Mouse (Mus musculus) embryonic facial prominence, embryonic 11.5 days (tissue): ENCODE measurements around the gene Krt77. TPM values are rescaled to one million over a fixed set of nuclear protein-coding genes. Genes with fewer than 3 reads are reported as not detected.

ENCODE experiments used
- ATAC-seq: fragments of 200-750 bp; cut with Nextera tagmentation; replicated peaks from 2 replicates; pipeline ENCODE4 v1.8.0; 2017; ENCODE audit warnings: low read depth; ENCODE audit not compliant: insufficient number of reproducible peaks, low FRiP score, low TSS enrichment
- DNase-seq: peaks from one replicate; pipeline ENCODE4 v3.0.0-alpha.2; 2015; ENCODE audit warnings: low spot score
- H3K27ac ChIP-seq: fragments of 300-500 bp; sonication (generic); replicated peaks from 2 replicates; pipeline ENCODE4 v1.5.1; 2014; ENCODE audit warnings: mild to moderate bottlenecking, low read depth, low read length, control low read depth
- H3K27me3 ChIP-seq: fragments of 300-500 bp; sonication (generic); 2 replicates; pipeline ENCODE4 v1.6.1; 2014; ENCODE audit warnings: mild to moderate bottlenecking, low read length, moderate library complexity, mixed read lengths; ENCODE audit not compliant: control insufficient read depth, insufficient read depth
- H3K36me3 ChIP-seq: fragments of 300-500 bp; sonication (generic); replicated peaks from 2 replicates; pipeline ENCODE4 v1.6.1; 2014; ENCODE audit warnings: low read depth, mild to moderate bottlenecking, low read length, moderate library complexity, mixed read lengths; ENCODE audit not compliant: control insufficient read depth, insufficient read depth
- H3K4me1 ChIP-seq: fragments of 300-500 bp; sonication (generic); 2 replicates; pipeline ENCODE4 v1.6.1; 2014; ENCODE audit warnings: low read length, mixed read lengths; ENCODE audit not compliant: control insufficient read depth, insufficient read depth
- H3K4me2 ChIP-seq: fragments of 300-500 bp; sonication (generic); 2 replicates; pipeline ENCODE4 v1.6.1; 2014; ENCODE audit warnings: low read depth, mild to moderate bottlenecking, control low read depth, low read length, moderate library complexity
- H3K4me3 ChIP-seq: fragments of 300-500 bp; sonication (generic); 2 replicates; pipeline ENCODE4 v1.5.1; 2014; ENCODE audit warnings: low read depth, low read length, control low read depth
- H3K9ac ChIP-seq: fragments of 300-500 bp; sonication (generic); replicated peaks from 2 replicates; pipeline ENCODE4 v1.6.1; 2014; ENCODE audit warnings: mild to moderate bottlenecking, control low read depth, low read length
- H3K9me3 ChIP-seq: fragments of 300-500 bp; sonication (generic); replicated peaks from 2 replicates; pipeline ENCODE4 v1.6.1; 2016; ENCODE audit warnings: mild to moderate bottlenecking, low read length, inconsistent platforms, mixed read lengths; ENCODE audit not compliant: control insufficient read depth
- WGBS: fragments of 180-500 bp; shearing (Covaris S2); extraction: QIAGEN DNeasy Blood & Tissue Kit; methylation state at CpG from one replicate; pipeline ENCODE4 v1.1.7; 2014; 5-methylcytosine and 5-hydroxymethylcytosine counted together
- polyA plus RNA-seq: library from polyadenylated mRNA; unstranded; fragments of >200 nt; fragmentation: Nextera tagmentation; extraction: Ambion mirVana; gene quantifications from 2 replicates; pipeline ENCODE4 v1.2.1, GENCODE M21; 2014

The Krt77 gene
- polyA plus RNA-seq, 1 experiment from 2014 or later: not detected

- Histone ChIP-seq H3K36me3 (no peaks in the 10 kb centered on the region), H3K9ac (no peak overlapping the region), H3K9me3 (no peaks in the 10 kb centered on the region), H3K27me3 (peaks cover 4% of the 10 kb centered on the region), H3K4me1 (no peaks in the 10 kb centered on the region), H3K27ac (no peak overlapping the region), H3K4me2 (no peak overlapping the region), H3K4me3 (no peak overlapping the region)
- peak; percentile 9 for DNase-seq
- 12% methylated on average over 5 of the region's 5 CpGs for WGBS
- ATAC-seq: no peak
These were observed 15.2 kb downstream of the Krt77 start for GRCm38 (mm10) chr15:101854294-101854693.

GRCm38 (mm10) chr15:101852571-101852970 is 16.9 kb downstream of the Krt77 start:
- no peaks in the 10 kb centered on the region for H3K36me3 ChIP-seq
- no peaks in the 10 kb centered on the region for H3K4me1 ChIP-seq
- ATAC-seq: no peak
- no peaks in the 10 kb centered on the region for H3K27me3 ChIP-seq
- no peaks in the 10 kb centered on the region for H3K9me3 ChIP-seq
- DNase-seq: no peak
- 41% methylated on average over 5 of the region's 5 CpGs for WGBS
- H3K9ac ChIP-seq: no peak overlapping the region
- H3K4me3 ChIP-seq: no peak overlapping the region
- H3K4me2 ChIP-seq: no peak overlapping the region
- H3K27ac ChIP-seq: no peak overlapping the region

DNA sequence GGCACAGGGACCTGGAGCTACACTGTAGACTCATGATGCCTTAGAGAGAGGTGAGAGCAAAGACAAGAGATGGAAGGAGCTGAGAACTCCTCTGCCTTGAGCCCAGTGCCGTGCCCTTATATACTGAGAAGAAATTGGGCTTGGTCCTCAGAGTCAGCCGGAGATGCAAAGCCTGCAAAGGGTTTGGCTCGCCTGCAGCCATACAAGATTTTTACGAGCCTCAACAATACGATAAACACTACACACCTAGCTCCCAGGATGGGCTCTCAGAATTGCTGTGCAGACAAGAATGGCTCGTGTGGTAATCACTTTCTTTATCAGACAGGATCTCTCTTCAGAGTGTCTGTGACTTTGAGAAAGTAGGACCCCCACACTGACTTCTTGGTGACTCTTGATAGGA is 18.8 kb downstream of the Krt77 start, which contains the start of gene Krt1:
Gene Krt1 (minus strand): TSS at position 101 of the 400 bp plus-strand sequence.
- no peak for DNase-seq
- Histone ChIP-seq H3K9ac (no peak within 1 kb of the TSS), H3K36me3 (no peaks in the 10 kb centered on the region), H3K27me3 (no peaks in the 10 kb centered on the region), H3K27ac (no peak within 1 kb of the TSS), H3K4me2 (no peak within 1 kb of the TSS), H3K4me3 (no peak within 1 kb of the TSS), H3K9me3 (no peaks in the 10 kb centered on the region), H3K4me1 (no peaks in the 10 kb centered on the region)
- no peak for ATAC-seq
- 87% methylated on average over 6 of the region's 6 CpGs for WGBS

GRCm38 (mm10) chr15:101845971-101846403 is 23.5 kb downstream of the Krt77 start:
- Histone ChIP-seq H3K4me2 (peak overlapping the region; percentile 87), H3K9me3 (no peaks in the 10 kb centered on the region), H3K36me3 (no peaks in the 10 kb centered on the region), H3K9ac (peak overlapping the region; percentile 80), H3K27me3 (no peaks in the 10 kb centered on the region), H3K4me1 (no peaks in the 10 kb centered on the region), H3K4me3 (peak overlapping the region; percentile 46), H3K27ac (no peak overlapping the region)
- ATAC-seq (0 out of 2 replicates have a peak, but pooled peaks have one; percentile 59), DNase-seq (peak; percentile 48)
- WGBS: 1% methylated on average over 37 of the region's 37 CpGs

GRCm38 (mm10) chr15:101843192-101843591 is 26.3 kb downstream of the Krt77 start:
- no peaks in the 10 kb centered on the region for H3K4me1 ChIP-seq
- ATAC-seq: no peak
- H3K9ac ChIP-seq: no peak overlapping the region
- H3K9me3 ChIP-seq: no peaks in the 10 kb centered on the region
- DNase-seq: peak; percentile 9
- H3K4me2 ChIP-seq: no peak overlapping the region
- no peak overlapping the region for H3K4me3 ChIP-seq
- H3K27me3 ChIP-seq: no peaks in the 10 kb centered on the region
- H3K27ac ChIP-seq: no peak overlapping the region
- 71% methylated on average over 9 of the region's 9 CpGs for WGBS
- H3K36me3 ChIP-seq: no peaks in the 10 kb centered on the region

- no peaks in the 10 kb centered on the region for H3K36me3 ChIP-seq
- no peak overlapping the region for H3K9ac ChIP-seq
- H3K27me3 ChIP-seq: no peaks in the 10 kb centered on the region
- no peaks in the 10 kb centered on the region for H3K4me1 ChIP-seq
- DNase-seq (no peak), ATAC-seq (no peak)
- no peak overlapping the region for H3K4me3 ChIP-seq
- no peaks in the 10 kb centered on the region for H3K9me3 ChIP-seq
- H3K27ac ChIP-seq: no peak overlapping the region
- WGBS: 64% methylated on average over 5 of the region's 5 CpGs
- H3K4me2 ChIP-seq: no peak overlapping the region
These were observed 34.6 kb downstream of the Krt77 start for GRCm38 (mm10) chr15:101834784-101835328.

DNA sequence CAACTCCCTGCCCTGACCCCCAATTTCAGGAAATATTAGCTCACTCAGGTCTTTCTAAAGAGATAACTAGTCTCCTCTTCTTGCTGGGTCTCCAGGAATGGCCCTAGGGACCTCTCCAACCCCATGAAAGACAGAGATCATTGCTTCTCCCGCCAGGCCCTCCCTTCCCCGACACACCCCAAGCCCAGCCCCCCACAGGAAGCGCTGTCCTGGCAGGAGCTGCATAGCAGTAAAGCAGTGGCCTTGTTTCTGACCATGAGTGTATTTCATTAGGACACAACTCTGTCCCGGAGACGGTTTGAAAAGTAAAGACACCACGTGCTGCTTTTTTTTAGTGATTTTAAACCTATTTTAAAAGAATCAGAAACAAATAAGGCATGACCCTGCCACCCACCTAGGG is 36.4 kb downstream of the Krt77 start:
- Histone ChIP-seq H3K36me3 (no peaks in the 10 kb centered on the region), H3K4me1 (no peaks in the 10 kb centered on the region), H3K27ac (no peak overlapping the region), H3K27me3 (no peaks in the 10 kb centered on the region), H3K9ac (no peak overlapping the region), H3K4me2 (no peak overlapping the region), H3K9me3 (no peaks in the 10 kb centered on the region), H3K4me3 (no peak overlapping the region)
- no peak for DNase-seq
- no peak for ATAC-seq
- 33% methylated on average over 6 of the region's 6 CpGs for WGBS

- H3K27me3 ChIP-seq: no peaks in the 10 kb centered on the region
- no peak overlapping the region for H3K9ac ChIP-seq
- H3K4me1 ChIP-seq: no peaks in the 10 kb centered on the region
- H3K27ac ChIP-seq: no peak overlapping the region
- no peak overlapping the region for H3K4me2 ChIP-seq
- no peak for DNase-seq
- H3K4me3 ChIP-seq: no peak overlapping the region
- H3K9me3 ChIP-seq: no peaks in the 10 kb centered on the region
- WGBS: 69% methylated on average over 5 of the region's 5 CpGs
- ATAC-seq: no peak
- no peaks in the 10 kb centered on the region for H3K36me3 ChIP-seq
These were observed 40.1 kb downstream of the Krt77 start for GRCm38 (mm10) chr15:101829441-101829840.
